Mouse (Mus musculus) E14TG2a.4 (cell line): ENCODE results near the gene Crabp1.

Source experiments
- CTCF ChIP-seq: conservative IDR thresholded peaks from 2 replicates; pipeline ENCODE4 v1.5.1; 2014; ENCODE audit warnings: low read length
- NANOG ChIP-seq: IDR thresholded peaks from 2 replicates; pipeline ENCODE4 v1.6.1; 2014; ENCODE audit warnings: borderline replicate concordance, low read length, mixed read lengths
- POU5F1 ChIP-seq: IDR thresholded peaks from 2 replicates; pipeline ENCODE4 v1.6.1; 2014; ENCODE audit warnings: low read length, borderline replicate concordance

- no peak for TF ChIP-seq CTCF
- no peak for TF ChIP-seq NANOG
- TF ChIP-seq POU5F1 = no peak
Measured at GRCm38 (mm10) chr9:54722596-54722995, 42.0 kb upstream of the Crabp1 start.
